Mouse (Mus musculus) bone marrow macrophage, adult 2 months (primary cell): ENCODE results near the gene Top2a.

Source experiments
- CTCF ChIP-seq: IDR thresholded peaks from 2 replicates; pipeline ENCODE4 v1.5.1; 2012; ENCODE audit warnings: low read depth, mild to moderate bottlenecking, low read length, moderate library complexity
- POLR2A ChIP-seq: IDR thresholded peaks from 2 replicates; pipeline ENCODE4 v1.6.1; 2012; ENCODE audit warnings: mild to moderate bottlenecking, low read depth, low read length, borderline replicate concordance

GRCm38 (mm10) chr11:98973584-98973983, 50.4 kb downstream of the Top2a start:
- TF ChIP-seq CTCF (no peak), POLR2A (no peak)
